Mouse (Mus musculus) MEL (cell line): ENCODE measurements at regions not wholly inside any gene's neighbourhood (a gene's known extent, or its start where the extent isn't known, plus 50 kb on each side); places are given as distances from the start of the nearest gene placed in this dataset.

ENCODE experiments used
- EP300 ChIP-seq, 2 experiments: IDR thresholded peaks; 2 replicates each; pipeline ENCODE4 v1.6.1; 2011; ENCODE audit warnings: improper control_type of control experiment in 2 of 2, low read length in 2 of 2, low read depth in 1 of 2, mild to moderate bottlenecking in 1 of 2
- ZMIZ1 ChIP-seq: IDR thresholded peaks from 2 replicates; pipeline ENCODE4 v1.6.1; 2012; ENCODE audit warnings: low read depth, mild to moderate bottlenecking, inconsistent platforms, low read length, improper control_type of control experiment, moderate library complexity

- TF ChIP-seq EP300 (IDR thresholded peaks at IDR 0.05; ENCODE audit: low read depth in 1 of 2, low read length in 2 of 2) = no peak
- TF ChIP-seq ZMIZ1 = no peak
Measured at GRCm38 (mm10) chr9:115609904-115610303, 299.4 kb upstream of the Gadl1 start.
